Mouse (Mus musculus): ENCODE data around the gene Trafd1. TPM values are rescaled to one million over a fixed set of nuclear protein-coding genes. Genes with fewer than 3 reads are reported as not detected.

Trafd1 gene
- total and polyA plus RNA-seq, 2 experiments from 2014 or later: 98.2 to 119 TPM

DNA sequence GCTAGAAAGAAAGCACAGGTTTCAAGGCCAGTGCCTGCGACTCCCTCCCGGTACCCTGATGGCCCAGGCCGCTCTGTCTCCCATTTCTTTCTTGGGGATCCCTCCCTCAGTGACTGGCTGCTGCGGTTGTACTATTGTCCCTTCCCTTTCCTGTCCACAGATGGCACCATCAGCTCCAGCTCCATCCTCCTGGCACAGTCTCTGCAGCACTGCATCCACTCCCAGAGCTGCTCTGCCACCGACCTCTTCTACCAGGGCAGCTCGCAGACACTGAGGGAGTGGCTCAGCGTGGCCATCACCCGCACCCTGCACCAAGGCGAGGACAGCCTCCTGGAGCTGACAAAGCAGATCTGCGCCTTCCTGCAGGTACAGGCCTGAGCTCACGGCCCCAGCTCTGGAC is 42.9 kb downstream of the Trafd1 start:
- Histone ChIP-seq H3K9ac (replicated peaks; ENCODE audit: low read length, poor library complexity, severe bottlenecking) (no peak overlapping the region), H3K4me2 (ENCODE audit: low read depth, low read length, poor library complexity, severe bottlenecking) (no peak overlapping the region), H3K27ac (ENCODE audit: low read depth, low read length) (no peak overlapping the region), H3K4me1 (ENCODE audit: insufficient read depth, low read length) (no peaks in the 10 kb centered on the region), H3K9me3 (ENCODE audit: low read length) (no peaks in the 10 kb centered on the region), H3K4me3 (ENCODE audit: low read depth, low read length) (no peak overlapping the region), H3K27me3 (ENCODE audit: insufficient read depth, low read length) (no peaks in the 10 kb centered on the region), H3K36me3 (ENCODE audit: insufficient read depth, low read length) (peaks cover 83% of the 10 kb centered on the region)
- no peak for TF ChIP-seq CTCF (IDR thresholded peaks at IDR 0.05)
- 93% methylated on average over 11 of the region's 11 CpGs for WGBS
- DNase-seq (ENCODE audit: low spot score) (no peak), ATAC-seq (ENCODE audit: low FRiP score) (no peak)

- Histone ChIP-seq H3K27ac (ENCODE audit: low read depth, low read length) (no peak overlapping the region), H3K4me3 (ENCODE audit: low read depth, low read length) (no peak overlapping the region), H3K9me3 (ENCODE audit: low read length) (no peaks in the 10 kb centered on the region), H3K36me3 (ENCODE audit: insufficient read depth, low read length) (peaks cover 87% of the 10 kb centered on the region), H3K4me1 (ENCODE audit: insufficient read depth, low read length) (no peaks in the 10 kb centered on the region), H3K4me2 (ENCODE audit: low read depth, low read length, poor library complexity, severe bottlenecking) (no peak overlapping the region), H3K27me3 (ENCODE audit: insufficient read depth, low read length) (no peaks in the 10 kb centered on the region), H3K9ac (replicated peaks; ENCODE audit: low read length, poor library complexity, severe bottlenecking) (no peak overlapping the region)
- ATAC-seq (ENCODE audit: low FRiP score): no peak
- no peak for TF ChIP-seq CTCF (IDR thresholded peaks at IDR 0.05)
- DNase-seq (ENCODE audit: low spot score): no peak
- 60% methylated on average over 7 of the region's 7 CpGs for WGBS
These were observed 44.4 kb downstream of the Trafd1 start for GRCm38 (mm10) chr5:121340965-121341473.

DNA sequence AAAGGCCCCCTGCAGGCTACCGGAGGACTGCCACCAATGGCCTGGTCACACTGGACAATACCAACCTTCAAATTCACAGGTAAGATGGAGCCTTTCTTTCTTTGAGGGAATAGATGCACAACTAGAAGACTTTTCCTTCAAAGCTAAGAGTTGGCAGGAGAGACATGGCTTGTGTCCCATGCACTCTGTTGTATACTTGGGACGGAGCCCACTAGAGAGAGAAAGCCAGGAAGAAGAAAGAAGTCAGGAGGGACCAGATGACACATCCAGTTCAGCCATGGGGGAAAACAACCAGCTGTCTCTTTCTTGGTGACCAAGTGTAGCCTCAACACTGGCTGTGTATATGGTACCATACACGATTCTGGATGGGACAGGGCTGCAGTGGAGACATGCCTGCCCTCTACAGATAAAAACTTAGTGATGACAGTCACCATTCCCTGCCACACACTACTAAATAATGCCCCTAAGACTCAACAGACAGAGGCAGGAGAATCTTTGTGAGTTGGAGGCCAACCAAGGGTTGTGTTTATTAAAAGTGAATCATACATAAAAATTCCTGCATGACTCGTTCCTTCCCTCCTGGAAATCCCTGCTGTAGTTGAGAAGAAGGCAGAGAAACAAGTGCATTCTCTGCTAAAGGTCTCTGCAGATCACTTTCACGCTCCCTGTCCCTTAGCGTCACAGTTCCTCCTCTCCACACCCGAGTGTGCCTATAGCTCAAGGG is 45.8 kb downstream of the Trafd1 start:
- TF ChIP-seq CTCF (IDR thresholded peaks at IDR 0.05): no peak
- WGBS: 89% methylated on average over 7 of the region's 7 CpGs

GRCm38 (mm10) chr5:121336776-121337175 is 48.7 kb downstream of the Trafd1 start:
- Histone ChIP-seq H3K4me3 (ENCODE audit: low read depth, low read length) (no peak overlapping the region), H3K27me3 (ENCODE audit: insufficient read depth, low read length) (no peaks in the 10 kb centered on the region), H3K9me3 (ENCODE audit: low read length) (no peaks in the 10 kb centered on the region), H3K4me2 (ENCODE audit: low read depth, low read length, poor library complexity, severe bottlenecking) (no peak overlapping the region), H3K27ac (ENCODE audit: low read depth, low read length) (no peak overlapping the region), H3K4me1 (ENCODE audit: insufficient read depth, low read length) (no peaks in the 10 kb centered on the region), H3K36me3 (ENCODE audit: insufficient read depth, low read length) (peaks cover 85% of the 10 kb centered on the region), H3K9ac (replicated peaks; ENCODE audit: low read length, poor library complexity, severe bottlenecking) (no peak overlapping the region)
- ATAC-seq (ENCODE audit: low FRiP score) (no peak), DNase-seq (ENCODE audit: low spot score) (no peak)
- 93% methylated on average over 6 of the region's 6 CpGs for WGBS
- no peak for TF ChIP-seq CTCF (IDR thresholded peaks at IDR 0.05)

More for the DNA sequence above, 45.8 kb downstream of the Trafd1 start:
- no peaks in the 10 kb centered on the region for H3K4me1 ChIP-seq (ENCODE audit: insufficient read depth, low read length)
- no peak overlapping the region for H3K9ac ChIP-seq (replicated peaks; ENCODE audit: low read length, poor library complexity, severe bottlenecking)
- no peak overlapping the region for H3K27ac ChIP-seq (ENCODE audit: low read depth, low read length)
- no peaks in the 10 kb centered on the region for H3K27me3 ChIP-seq (ENCODE audit: insufficient read depth, low read length)
- H3K4me2 ChIP-seq (ENCODE audit: low read depth, low read length, poor library complexity, severe bottlenecking): no peak overlapping the region
- H3K36me3 ChIP-seq (ENCODE audit: insufficient read depth, low read length): peaks cover 86% of the 10 kb centered on the region
- no peak for DNase-seq (ENCODE audit: low spot score)
- no peak overlapping the region for H3K4me3 ChIP-seq (ENCODE audit: low read depth, low read length)
- no peak for ATAC-seq (ENCODE audit: low FRiP score)
- no peaks in the 10 kb centered on the region for H3K9me3 ChIP-seq (ENCODE audit: low read length)

GRCm38 (mm10) chr5:121336009-121336408 is 49.4 kb downstream of the Trafd1 start:
- Histone ChIP-seq H3K4me3 (ENCODE audit: low read depth, low read length) (no peak overlapping the region), H3K9ac (replicated peaks; ENCODE audit: low read length, poor library complexity, severe bottlenecking) (no peak overlapping the region), H3K4me2 (ENCODE audit: low read depth, low read length, poor library complexity, severe bottlenecking) (no peak overlapping the region), H3K9me3 (ENCODE audit: low read length) (no peaks in the 10 kb centered on the region), H3K27me3 (ENCODE audit: insufficient read depth, low read length) (no peaks in the 10 kb centered on the region), H3K4me1 (ENCODE audit: insufficient read depth, low read length) (no peaks in the 10 kb centered on the region), H3K27ac (ENCODE audit: low read depth, low read length) (no peak overlapping the region), H3K36me3 (ENCODE audit: insufficient read depth, low read length) (peaks cover 87% of the 10 kb centered on the region)
- no peak for TF ChIP-seq CTCF (IDR thresholded peaks at IDR 0.05)
- ATAC-seq (ENCODE audit: low FRiP score): no peak
- 79% methylated on average over 3 of the region's 3 CpGs for WGBS
- DNase-seq (ENCODE audit: low spot score): peak; percentile 13

DNA sequence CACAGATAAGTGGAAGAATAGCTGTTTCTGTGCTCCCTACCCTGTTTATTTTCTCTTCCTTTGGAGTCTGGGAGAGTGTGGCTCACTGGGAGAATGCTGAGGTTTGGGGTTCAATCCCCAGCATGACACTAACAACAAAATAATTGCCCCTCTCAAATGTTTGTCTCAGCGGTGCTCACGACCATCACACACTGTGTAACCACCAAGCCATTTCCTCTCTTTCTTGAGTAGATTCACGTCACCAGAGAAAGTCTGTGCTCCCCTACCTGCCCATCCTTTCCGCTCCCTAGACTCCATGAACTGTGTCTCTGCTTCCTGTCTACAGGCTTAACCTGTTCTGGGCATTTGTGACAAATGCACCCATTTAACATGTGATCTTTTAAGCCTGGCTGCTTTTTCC is 50.0 kb downstream of the Trafd1 start:
- ATAC-seq (ENCODE audit: low FRiP score): no peak
- no peak for TF ChIP-seq CTCF (IDR thresholded peaks at IDR 0.05)
- DNase-seq (ENCODE audit: low spot score): no peak
- peaks cover 87% of the 10 kb centered on the region for H3K36me3 ChIP-seq (ENCODE audit: insufficient read depth, low read length)
- no peak overlapping the region for H3K9ac ChIP-seq (replicated peaks; ENCODE audit: low read length, poor library complexity, severe bottlenecking)
- H3K4me2 ChIP-seq (ENCODE audit: low read depth, low read length, poor library complexity, severe bottlenecking): no peak overlapping the region
- H3K27me3 ChIP-seq (ENCODE audit: insufficient read depth, low read length): no peaks in the 10 kb centered on the region
- H3K4me3 ChIP-seq (ENCODE audit: low read depth, low read length): no peak overlapping the region
- H3K27ac ChIP-seq (ENCODE audit: low read depth, low read length): no peak overlapping the region
- 93% methylated on average over 4 of the region's 4 CpGs for WGBS
- no peaks in the 10 kb centered on the region for H3K9me3 ChIP-seq (ENCODE audit: low read length)
- H3K4me1 ChIP-seq (ENCODE audit: insufficient read depth, low read length): no peaks in the 10 kb centered on the region
